Mouse (Mus musculus) cerebellum, adult 11-12 months (tissue): Measurements from ENCODE around the gene Syce2.
"Not testable (repeated sequence)": the region's sequence is repeated elsewhere in the genome, so short reads cannot be mapped to it uniquely, and the experiment has no call there.

ENCODE experiments used
- DNase-seq: peaks from one replicate; pipeline ENCODE4 v3.0.0; 2022

Syce2 gene

DNA sequence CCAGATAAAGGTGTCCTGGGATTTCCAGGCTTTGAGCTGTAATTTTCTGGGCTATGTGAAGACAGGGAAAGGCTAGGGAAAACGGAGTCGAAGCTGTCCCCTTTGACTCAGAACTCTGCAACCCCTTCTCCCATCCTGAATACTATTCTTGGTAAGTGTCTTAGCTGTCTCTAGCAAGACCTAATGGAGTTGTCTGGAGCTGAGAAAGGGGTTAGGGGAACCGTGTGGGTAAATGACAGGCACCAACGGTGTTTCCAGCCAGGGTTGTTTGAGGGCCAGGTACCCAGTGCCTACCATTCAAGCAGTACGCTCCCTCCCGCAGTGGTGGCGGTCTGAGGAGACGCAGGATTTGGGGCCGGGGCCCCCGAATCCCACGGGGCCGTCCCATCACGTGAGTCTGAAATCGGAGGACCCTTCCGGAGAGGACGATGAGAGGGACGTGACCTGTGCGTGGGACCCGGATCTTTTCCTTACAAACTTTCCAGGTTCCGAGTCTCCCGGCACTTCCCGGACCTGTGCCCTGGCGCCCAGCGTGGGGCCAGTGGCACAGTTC is 30.5 kb downstream of the Syce2 start:
- no peak for DNase-seq

DNA sequence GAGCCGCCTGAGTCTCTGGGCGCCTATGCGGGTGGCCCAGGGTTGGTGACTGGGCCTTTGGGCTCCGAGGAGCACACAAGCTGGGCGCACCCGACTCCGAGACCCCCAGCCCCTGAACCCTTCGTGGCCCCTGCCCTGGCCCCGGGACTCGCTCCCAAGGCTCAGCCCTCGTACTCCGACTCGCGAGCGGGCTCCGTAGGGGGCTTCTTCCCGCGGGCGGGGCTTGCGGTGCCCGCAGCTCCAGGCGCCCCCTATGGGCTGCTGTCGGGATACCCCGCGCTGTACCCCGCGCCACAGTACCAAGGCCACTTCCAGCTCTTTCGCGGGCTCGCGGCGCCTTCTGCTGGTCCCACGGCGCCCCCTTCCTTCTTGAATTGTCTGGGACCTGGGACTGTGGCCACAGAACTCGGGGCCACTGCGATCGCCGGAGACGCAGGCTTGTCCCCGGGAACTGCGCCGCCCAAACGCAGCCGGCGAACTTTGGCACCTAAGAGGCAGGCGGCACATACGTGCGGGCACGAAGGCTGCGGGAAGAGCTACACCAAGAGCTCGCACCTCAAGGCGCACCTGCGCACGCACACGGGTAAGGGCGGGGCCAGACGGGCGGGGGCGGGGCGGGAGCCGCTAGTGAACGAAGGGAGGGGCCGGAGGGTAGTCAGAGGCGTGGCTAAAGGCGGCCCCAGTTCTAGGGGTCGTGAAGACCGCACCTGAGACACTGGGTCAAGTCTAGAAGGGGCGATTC is 31.2 kb downstream of the Syce2 start:
- DNase-seq, result peak; percentile 95

DNA sequence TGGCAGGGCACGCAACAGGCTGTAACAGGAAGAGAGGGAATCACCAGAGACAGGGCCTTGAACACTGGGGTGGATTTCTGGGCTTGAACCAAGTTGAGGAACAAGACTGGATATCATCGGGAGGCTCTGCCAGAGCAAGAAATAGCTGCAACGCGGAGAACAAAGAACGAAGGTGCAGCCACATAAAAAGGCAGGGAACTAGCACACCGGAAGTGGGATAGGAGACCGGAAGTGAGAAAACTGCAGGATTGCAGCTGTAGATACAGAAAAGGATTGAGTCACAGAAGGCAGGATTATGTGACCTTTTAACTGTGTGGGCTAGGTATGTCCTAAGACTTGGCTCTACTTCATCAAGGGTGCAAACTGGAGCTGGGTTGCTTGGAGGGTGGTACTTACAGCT is 32.4 kb downstream of the Syce2 start:
- DNase-seq, result no peak

DNA sequence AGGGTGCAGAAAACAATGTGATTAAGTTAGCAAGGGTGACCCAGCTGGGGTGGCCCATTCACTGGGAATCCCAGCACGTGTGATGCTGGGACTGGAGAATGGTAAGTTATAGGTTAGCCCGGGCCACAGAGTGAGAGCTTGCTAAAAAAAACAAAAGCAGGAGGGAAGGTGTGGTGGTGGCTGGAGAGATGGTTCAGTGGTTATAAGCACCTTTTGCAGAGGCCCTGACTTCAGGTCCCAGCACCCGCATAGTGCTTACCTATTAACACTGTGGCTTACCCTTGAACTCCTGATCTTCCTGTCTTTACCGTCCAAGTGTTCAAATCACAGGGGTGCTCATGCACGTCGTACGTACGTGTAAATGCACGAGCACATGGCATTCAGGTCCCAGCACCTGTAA is 35.1 kb downstream of the Syce2 start:
- DNase-seq, result no peak

DNA sequence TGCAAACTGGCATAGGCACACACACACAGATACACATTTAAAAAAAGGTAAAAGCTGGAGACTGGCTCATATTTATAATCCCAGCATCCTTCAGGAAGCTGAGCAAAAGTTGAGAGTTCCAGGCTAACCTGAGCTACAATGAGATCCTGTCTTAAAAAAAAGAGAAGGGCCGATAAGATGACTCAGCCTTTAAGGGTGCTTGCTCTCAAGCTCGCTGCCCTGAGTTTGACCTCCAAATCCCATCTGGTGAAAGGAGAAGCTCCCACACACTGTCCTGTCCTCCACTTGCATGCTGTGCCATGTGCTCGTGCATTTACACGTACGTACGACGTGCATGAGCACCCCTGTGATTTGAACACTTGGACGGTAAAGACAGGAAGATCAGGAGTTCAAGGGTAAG is 35.6 kb downstream of the Syce2 start:
- no peak for DNase-seq

DNA sequence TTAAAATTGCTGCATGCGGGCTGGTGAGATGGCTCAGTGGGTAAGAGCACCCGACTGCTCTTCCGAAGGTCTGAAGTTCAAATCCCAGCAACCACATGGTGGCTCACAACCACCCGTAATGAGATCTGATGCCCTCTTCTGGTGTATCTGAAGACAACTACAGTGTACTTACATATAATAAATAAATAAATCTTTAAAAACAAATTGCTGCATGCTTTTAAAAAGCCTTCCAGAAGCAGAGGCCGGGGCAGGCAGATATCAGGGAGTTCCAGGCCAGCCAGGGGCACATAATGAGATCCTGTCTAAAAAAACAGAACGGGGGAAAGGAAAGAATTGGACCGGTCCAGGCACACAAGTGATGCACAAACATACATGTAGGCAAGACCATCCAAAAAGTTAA is 36.1 kb downstream of the Syce2 start:
- not testable (repeated sequence) for DNase-seq

DNA sequence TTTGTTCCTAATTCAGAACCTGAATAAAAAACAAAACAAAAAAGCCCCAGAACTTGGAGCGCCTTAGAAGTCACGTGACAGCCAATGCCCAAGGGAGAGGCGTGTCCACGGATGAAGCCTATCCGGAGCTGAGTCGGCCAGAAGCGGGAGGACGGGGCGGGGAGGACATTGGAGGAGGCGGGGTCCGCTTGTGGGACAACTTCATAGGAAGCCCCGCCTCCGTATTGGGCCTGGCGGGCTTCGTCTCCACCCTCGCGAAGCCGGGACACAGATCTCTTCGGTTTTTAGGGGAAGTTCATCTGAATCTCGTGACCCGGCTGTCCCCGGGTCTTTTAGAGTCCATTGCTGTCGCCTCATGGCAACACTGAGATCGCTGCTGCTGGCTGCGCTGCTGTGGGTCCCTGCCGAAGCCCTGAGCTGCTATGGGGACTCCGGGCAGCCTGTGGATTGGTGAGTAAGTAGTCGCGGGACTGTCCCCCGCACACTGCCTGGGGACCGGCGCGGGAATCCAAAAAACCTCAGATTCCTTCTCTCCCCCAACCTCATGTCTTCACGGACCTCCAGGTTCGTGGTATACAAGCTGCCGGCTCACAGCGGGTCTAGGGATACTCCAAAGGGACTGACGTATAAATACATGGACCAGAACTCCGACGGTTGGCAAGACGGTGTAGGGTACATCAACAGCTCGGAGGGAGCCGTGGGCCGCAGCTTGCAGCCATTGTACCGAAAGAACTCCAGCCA is 36.7 kb downstream of the Syce2 start, which contains the start of gene Dnase2a:
TSS of gene Dnase2a (plus strand) at position 140 of the 741 bp plus-strand sequence.
- peak; percentile 90 for DNase-seq

DNA sequence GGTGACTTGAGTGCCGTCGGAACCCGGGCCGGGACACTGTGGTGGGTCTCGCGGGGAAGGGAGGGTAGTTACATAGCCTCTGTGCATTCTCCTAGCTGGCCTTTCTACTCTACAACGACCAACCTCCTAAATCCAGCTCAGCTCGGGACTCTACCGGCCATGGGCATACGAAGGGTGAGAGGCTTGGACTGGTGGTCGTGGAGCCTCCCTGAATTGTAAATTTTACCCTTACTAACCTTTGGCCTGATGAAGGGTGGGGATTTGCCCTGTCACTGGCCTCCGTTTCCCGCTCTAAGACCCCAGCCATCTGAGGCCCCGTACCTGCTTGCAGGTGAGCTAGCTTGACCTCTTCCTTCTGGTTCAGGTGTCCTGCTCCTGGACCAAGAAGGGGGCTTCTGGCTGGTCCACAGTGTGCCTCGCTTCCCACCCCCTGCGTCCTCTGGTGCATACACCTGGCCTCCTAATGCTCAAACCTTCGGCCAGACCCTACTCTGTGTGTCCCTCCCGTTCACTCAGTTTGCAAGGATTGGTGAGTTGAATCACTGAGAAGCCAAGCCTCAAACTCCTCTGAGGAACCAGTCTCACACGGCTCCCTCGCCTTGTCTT is 37.4 kb downstream of the Syce2 start:
- no peak for DNase-seq

DNA sequence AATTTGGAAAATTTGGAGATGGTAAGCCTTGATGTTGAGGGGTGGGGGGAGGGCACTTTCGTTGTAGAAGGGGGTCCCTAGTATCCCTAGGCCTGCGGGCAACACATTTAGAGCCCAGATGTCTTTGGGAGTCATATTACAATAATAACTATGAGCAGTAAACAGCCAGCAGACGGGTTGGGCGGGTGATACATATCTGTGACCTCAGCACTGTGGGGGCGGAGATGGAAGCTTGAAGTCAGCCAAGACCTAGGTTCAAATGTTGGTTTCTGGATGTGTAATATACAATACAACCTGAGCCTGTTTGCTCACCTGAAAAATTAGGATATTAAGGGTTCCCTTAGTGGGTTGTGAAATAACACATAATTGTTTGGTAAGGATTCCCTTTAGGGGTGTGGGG is 38.0 kb downstream of the Syce2 start:
- DNase-seq, result no peak

DNA sequence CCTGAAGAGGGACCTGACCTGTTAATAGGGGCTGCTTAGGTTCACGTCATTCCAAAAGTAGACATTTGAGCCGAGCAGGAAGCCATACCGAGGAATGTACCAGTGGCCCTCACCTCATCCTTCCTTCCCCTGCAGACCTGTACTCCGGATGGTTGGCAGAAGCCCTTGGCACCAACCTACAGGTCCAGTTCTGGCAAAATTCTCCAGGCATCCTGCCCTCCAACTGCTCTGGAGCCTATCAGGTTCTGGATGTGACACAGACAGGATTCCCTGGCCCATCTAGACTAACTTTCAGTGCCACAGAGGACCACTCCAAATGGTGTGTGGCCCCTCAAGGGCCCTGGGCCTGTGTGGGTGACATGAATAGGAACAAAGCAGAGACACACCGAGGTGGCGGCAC is 38.6 kb downstream of the Syce2 start:
- peak; percentile 88 for DNase-seq

DNA sequence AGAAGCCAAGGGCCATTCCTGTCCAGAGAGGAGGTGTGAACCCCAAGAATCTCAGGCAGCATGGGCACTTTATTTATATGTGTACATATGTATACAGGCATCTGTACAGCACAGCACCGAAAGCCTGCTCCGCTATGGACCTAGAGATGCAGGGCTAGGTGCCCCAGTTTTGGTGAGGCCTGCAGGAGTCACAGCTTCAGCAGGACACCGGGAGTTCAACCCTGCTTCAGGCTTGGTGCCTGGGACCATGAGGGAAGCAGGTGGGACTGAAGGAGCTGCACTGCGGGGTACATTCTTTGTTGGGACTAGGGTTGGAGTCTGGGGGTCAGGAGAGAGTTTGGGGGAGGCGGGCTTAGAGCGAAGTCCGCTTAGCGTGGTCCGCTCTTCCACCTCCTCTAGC is 39.9 kb downstream of the Syce2 start:
- no peak for DNase-seq

DNA sequence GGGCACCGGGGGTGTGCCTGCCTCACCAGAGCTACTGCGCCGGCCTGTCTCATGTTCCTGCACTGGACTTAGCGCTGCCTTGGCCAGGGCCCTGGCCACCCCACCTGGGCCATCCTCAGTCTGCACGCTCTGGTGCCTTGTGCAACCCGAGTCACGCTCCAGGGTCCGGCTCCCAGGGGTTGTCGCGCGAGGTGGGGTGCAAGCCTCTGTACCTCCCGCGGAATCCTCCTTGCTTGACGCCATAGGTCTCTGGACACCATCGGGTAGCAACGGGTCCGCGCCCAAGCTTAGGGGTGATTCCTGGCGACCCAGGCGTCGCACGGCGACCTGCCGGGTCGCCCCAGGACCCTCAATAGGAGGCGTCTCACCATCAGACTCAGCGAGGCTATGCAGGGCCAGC is 40.5 kb downstream of the Syce2 start:
- DNase-seq, result no peak

DNA sequence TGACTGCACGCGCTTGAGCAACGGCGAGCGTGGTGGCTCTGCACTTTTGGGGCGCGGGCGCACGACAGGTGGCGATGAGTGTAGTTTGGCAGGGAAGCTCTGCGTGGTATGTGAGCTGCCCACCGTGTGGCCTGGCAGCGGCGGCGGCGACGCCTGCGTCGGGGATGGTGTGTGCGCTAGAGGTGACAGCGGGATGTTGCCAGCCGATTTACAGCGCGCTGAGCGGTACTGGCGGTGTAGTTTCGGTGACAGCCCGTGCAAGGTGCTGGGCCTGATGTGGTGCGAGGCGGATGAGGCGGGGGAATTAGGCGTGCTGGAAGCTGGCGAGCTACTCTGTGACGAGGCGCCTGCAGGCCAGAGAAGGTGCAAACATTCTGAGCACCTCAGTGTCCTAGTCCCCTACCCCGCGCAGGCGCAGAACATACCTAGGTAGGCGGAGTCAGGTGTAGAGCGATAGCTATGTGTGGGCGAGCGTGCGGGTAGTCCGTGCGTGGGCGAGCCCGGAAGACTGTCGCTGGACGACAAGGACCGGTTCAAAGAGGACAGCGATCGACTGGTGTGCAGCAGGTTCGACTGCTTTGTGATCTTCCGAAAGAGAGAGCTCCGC is 41.1 kb downstream of the Syce2 start:
- DNase-seq, result peak; percentile 93

DNA sequence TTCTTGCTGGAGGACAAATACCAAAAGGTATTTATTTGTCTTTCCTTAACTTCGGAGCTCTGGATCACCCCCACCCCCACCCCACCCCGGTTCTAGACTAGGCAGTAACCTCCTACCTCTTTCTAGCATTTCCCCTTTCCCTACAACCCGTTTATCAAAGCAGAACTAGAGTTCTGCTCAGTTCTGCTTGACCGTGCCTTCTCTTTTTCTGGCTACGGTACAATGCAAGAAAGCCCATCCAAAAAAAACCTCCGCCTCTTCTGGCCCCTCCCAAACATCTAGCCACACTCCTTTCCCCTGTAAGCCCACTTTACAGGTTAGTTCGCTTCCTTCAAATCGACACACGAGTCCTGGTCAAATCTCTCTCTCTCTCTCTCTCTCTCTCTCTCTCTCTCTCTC is 41.6 kb downstream of the Syce2 start:
- no peak for DNase-seq

DNA sequence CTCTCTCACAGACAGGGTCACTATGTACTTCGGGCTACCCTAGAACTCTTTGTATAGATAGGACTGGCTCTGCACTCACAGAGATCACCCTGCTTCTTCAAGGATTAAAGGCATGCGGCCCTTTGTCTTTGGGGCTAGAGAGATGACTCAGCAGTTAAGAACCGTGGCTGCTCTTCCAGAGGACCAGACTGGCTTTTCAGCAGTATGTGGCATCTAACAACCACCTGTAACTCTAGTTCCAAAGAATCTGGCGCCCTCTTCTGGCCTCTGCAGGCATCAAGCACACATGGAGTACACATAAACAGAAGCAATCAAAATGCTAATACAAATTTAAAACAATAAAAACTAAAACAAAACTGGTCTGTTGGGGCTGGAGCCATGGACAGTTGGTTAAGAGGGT is 42.0 kb downstream of the Syce2 start:
- no peak for DNase-seq

DNA sequence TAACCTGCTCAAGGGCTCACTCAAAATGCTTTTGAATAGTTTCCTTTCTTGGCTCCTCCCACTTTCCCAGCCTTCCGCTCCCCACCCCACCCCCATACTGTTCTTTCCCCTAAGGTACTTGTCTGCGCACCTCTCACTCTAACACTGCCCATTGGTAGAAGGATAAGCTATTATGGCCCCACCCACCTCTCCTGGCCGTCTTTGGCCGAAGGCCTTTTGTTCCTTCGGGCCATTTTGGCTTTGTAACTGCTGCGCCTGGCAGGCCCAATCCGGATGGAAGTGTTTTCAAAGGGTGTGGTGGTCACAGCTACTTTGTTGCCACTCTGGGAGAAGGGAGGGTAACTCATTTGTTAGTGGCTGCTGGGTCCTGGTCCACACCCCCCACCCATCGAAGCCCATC is 43.4 kb downstream of the Syce2 start:
- no peak for DNase-seq

DNA sequence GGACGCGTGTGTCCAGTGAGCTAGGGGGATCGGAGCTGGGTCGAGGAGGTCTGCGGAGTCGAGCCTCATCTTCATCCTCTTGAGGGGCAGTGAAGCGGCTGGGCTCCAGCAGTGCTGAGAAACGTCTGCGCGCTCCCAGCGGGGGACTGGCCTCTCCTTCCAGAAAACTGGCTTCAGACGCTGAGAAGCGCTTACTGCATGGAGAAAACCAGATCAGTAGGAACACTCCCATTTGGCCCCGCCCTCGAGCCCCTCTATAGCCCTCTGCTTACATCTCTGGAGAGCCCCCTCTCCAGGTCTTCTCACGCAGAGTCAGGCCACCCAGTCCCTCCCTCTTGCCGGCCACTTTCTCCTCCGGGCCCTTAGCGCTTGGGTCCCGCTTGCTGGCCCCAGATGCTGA is 45.9 kb downstream of the Syce2 start:
- no peak for DNase-seq

DNA sequence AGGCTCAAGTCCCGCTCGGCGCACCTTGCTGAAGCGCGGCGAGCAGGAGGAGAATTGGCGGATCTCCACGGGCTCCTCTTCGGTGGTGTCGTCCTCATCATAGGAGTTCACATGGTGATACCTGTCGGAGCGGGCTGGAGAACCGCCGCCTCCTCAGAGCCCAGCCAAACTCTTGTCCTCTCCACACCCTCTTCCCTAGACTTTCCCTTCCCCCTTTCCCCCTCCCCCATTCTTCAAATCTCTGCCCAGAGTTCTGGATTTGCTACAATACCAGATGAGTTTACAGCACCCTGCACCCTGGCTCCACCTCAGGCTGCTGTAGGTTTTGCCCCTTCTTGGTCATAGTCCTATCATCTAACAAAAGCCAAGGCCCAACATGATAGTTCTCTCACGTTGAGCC is 46.7 kb downstream of the Syce2 start:
- DNase-seq, result no peak

DNA sequence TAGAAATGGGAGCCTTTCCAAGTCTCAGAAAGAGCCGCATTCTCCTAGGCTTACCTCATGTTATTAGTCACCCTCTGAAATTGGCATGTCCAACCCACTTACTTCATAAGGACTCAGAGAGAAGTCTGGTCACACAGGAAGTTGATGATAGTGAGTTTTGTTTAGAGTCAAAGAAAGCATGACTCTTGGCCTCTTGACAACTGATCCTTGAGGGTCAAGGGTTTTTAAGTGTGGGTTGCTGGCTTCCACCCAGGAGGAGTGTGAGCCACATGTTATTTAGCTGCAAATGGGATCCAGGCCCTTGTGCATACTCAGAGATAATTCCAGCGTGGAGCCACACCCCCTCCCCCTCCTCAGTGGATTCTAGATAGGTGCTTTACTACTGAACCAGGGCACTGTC is 49.7 kb downstream of the Syce2 start:
- no peak for DNase-seq

DNA sequence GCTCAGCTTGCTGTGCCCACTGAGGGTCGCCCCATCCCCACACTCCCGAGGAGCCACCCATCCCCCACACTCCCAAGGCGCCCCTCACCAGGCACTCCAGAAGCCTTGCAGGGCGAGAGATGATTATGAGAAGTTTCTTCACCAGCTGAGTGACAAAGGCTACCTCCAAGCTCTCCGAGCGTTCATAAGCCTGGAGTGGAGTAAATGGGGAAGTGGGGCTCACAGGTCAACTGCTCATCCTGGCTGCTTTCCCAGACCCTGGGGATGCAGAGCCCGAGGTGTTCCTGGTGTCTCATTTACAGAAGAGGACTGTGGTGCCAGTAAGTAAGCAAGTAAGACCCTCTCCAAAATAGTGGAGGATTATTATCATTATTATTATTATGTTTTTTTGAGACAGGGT is 53.6 kb downstream of the Syce2 start:
- DNase-seq, result no peak

DNA sequence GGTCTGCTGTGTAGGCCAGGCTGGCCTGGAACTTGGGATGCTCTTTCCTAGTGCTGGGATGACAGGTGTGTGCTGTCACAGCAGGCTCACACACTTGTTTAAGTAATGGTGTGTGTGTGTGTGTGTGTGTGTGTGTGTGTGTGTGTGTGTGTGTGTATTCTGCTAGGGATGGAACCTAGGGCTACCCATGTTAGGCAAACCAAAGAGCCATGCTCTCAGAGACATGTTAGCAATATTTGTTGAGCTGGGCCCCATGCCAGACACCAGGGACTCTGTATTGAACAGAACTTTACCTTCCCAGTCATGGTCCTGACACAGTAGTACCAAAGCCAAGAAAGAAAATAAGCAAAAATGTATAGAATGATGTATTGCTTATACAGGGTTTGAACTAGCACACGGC is 55.6 kb downstream of the Syce2 start:
- DNase-seq, result peak; percentile 28

DNA sequence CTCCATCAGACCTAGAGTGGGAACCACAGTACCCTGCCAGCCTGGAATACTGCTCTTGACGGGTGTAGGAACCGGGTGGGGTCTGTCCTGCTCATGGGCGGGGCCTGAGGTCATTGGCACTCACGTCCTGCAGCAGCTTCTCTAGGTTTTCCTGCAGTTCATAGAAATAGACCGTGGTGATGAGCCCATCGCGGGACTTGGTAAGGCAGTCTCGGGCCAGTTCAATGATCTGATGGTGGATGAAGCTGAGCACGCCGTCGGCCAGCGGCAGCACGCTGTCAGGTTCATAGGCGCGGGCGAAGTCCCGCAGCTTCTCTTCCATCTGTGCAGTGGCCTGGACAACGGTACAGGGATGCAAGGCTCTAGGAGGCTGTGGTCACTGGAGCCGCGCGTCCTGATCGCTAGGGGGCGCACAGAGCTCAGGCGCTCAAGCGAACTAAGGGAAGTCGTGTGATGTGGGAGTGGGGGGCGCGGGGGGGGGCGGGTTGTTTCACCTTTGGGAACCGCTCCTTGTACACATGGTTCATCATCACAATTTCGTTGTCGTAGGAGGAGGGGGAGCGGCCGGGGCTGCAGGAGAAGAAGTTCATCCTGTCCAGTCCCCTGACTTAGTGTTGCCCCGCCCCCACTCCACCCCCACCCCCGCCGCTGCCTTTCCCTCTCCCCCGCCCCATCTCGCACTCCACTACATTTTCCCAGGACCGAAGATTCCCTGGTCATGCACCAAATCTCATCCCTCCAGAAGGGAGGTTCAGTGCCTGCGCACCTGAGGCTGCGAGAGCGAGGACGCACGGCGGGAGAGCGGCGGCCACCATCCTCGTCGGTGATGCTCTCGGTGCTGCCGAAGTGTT is 56.8 kb downstream of the Syce2 start:
- peak; percentile 80 for DNase-seq
